Mouse (Mus musculus) embryonic facial prominence, embryonic 12.5 days (tissue): ENCODE measurements around the gene Sgca. TPM values are rescaled to one million over a fixed set of nuclear protein-coding genes. Genes with fewer than 3 reads are reported as not detected.
A peak's percentile ranks its signal among the peaks of the same experiment; 100 is the strongest.

Experiments used
- ATAC-seq: fragments of 200-750 bp; cut with Nextera tagmentation; 2 replicates; pipeline ENCODE4 v1.8.0; 2017; ENCODE audit not compliant: insufficient number of reproducible peaks, insufficient read depth, low FRiP score, low TSS enrichment
- H3K27ac ChIP-seq: fragments of 300-500 bp; sonication (generic); 2 replicates; pipeline ENCODE4 v1.5.1; 2016; ENCODE audit warnings: mild to moderate bottlenecking
- H3K27me3 ChIP-seq: fragments of 300-500 bp; sonication (generic); 2 replicates; pipeline ENCODE4 v1.6.1; 2016; ENCODE audit warnings: mild to moderate bottlenecking, moderate library complexity
- H3K36me3 ChIP-seq: fragments of 300-500 bp; sonication (generic); 2 replicates; pipeline ENCODE4 v1.6.1; 2016; ENCODE audit warnings: mild to moderate bottlenecking
- H3K4me1 ChIP-seq: fragments of 300-500 bp; sonication (generic); 2 replicates; pipeline ENCODE4 v1.6.1; 2016
- H3K4me2 ChIP-seq: fragments of 300-500 bp; sonication (generic); replicated peaks from 2 replicates; pipeline ENCODE4 v1.6.1; 2016; ENCODE audit warnings: mild to moderate bottlenecking, moderate library complexity
- H3K4me3 ChIP-seq: fragments of 300-500 bp; sonication (generic); 2 replicates; pipeline ENCODE4 v1.5.1; 2016; ENCODE audit warnings: mild to moderate bottlenecking
- H3K9ac ChIP-seq: fragments of 300-500 bp; sonication (generic); 2 replicates; pipeline ENCODE4 v1.6.1; 2016; ENCODE audit warnings: mild to moderate bottlenecking, moderate library complexity
- H3K9me3 ChIP-seq: fragments of 300-500 bp; sonication (generic); 2 replicates; pipeline ENCODE4 v1.6.1; 2016; ENCODE audit warnings: mild to moderate bottlenecking, moderate library complexity
- WGBS: fragments of 180-500 bp; shearing (Covaris S2); methylation state at CpG from one replicate; pipeline ENCODE4 v1.1.7; 2016; 5-methylcytosine and 5-hydroxymethylcytosine counted together
- polyA plus RNA-seq: library from polyadenylated mRNA; unstranded; fragments of >200 nt; fragmentation: Nextera tagmentation; extraction: Ambion mirVana; gene quantifications from 2 replicates; pipeline ENCODE4 v1.2.1, GENCODE M21; 2016

Gene Sgca
- polyA plus RNA-seq, 1 experiment from 2014 or later = 1.8 TPM

DNA sequence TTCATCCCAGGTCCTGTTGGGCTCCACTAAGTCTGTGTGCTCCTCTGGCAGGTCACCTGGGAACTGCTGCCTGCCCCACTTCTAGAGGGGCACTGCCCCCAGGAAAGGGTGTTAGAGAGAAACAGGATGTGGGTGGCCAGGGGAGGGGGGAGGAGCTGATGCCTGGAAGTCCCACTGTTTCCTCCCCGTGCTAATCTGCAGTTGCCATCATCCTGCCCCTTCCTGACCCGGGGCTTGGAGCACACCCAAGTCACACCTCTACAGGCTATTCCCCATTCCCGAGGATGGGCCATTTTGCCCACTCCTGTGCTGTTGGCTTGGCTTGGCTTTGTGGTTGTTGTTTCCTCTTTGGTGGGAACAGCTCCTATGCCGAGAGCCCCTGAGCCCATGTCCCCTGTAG, 24.4 kb upstream of the Sgca start:
- Histone ChIP-seq H3K27me3 (no peaks in the 10 kb centered on the region), H3K4me1 (peaks cover 23% of the 10 kb centered on the region), H3K4me3 (no peak overlapping the region), H3K4me2 (peak overlapping the region; percentile 18; the same call in 1 of the 2 replicates), H3K9me3 (no peaks in the 10 kb centered on the region), H3K9ac (no peak overlapping the region), H3K27ac (peak overlapping the region; percentile 37), H3K36me3 (peaks cover 89% of the 10 kb centered on the region)
- 42% methylated on average over 4 of the region's 4 CpGs for WGBS
- no peak for ATAC-seq

DNA sequence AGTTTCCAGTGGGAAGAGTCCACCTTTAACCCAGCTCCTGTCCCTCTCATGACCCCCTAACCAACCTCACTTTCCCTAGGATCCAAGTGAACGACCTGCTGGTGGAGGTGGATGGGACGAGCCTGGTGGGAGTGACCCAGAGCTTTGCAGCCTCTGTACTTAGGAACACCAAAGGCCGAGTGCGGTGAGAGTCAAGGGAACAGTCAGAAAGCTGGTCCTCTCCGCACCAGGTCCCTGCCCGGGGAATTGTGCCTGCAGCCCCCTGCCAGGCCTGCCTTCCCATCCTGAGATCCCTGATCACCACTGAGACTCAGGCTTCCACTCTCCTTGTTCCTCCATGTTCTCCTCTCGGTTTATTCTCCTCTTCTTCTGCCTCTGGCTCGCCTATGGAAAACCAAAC, 24.0 kb upstream of the Sgca start:
- Histone ChIP-seq H3K4me1 (peaks cover 27% of the 10 kb centered on the region), H3K9ac (no peak overlapping the region)

DNA sequence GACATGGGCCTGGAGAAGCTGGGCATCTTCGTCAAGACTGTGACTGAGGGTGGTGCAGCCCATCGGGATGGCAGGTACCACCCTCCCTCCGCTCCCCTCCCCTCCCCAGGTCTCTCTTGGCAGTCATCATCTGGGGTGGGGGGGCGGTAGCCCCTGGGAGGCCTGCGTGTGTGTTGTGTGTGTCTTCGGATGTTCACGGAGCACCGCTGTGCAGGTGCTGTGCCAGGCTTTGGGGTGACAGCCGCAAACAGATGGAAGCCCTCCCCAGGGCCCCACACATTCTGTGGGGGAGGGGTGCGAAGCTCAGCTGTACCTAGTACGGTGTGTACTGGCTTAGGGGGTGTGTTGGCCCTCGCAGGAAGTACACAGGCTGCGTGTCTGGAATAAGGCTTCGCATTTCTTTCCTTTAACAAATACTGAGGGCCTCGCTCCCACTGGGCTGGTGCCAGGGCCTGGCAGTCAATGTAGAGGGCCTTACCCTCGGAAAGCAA, 22.0 kb upstream of the Sgca start:
- H3K27me3 ChIP-seq = no peaks in the 10 kb centered on the region
- H3K36me3 ChIP-seq = peaks cover 67% of the 10 kb centered on the region
- H3K4me3 ChIP-seq = no peak overlapping the region
- no peak overlapping the region for H3K4me2 ChIP-seq
- H3K4me1 ChIP-seq = peaks cover 47% of the 10 kb centered on the region
- H3K9me3 ChIP-seq = no peaks in the 10 kb centered on the region
- H3K27ac ChIP-seq = no peak overlapping the region
- no peak for ATAC-seq
- H3K9ac ChIP-seq = no peak overlapping the region
- 89% methylated on average over 16 of the region's 16 CpGs for WGBS

More for the DNA sequence above, 24.0 kb upstream of the Sgca start:
- Histone ChIP-seq H3K4me3 (no peak overlapping the region), H3K27me3 (no peaks in the 10 kb centered on the region), H3K27ac (peak overlapping the region; percentile 37), H3K36me3 (peaks cover 84% of the 10 kb centered on the region), H3K9me3 (no peaks in the 10 kb centered on the region), H3K4me2 (0 out of 2 replicates have a peak overlapping the region, but pooled peaks have one; percentile 18)
- 76% methylated on average over 8 of the region's 8 CpGs for WGBS
- ATAC-seq = no peak

DNA sequence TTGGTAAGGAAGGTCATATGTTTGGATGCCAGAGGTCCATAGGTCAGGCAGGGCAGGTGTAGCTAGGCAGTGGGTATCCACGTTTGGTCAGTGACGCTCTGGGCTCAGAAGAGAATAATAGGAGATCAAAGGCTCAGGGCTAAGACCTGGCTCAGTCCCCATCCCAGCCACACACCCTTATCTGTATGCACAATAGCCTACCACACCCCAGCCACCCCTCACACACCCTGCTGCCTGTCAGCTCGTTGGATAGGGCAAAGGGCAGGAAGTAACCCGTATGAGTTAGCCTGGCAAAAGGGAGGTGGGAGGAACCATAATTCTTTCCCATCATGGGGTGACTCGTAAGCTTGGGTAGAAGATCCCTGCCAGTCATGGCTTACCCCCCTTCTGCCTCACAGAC, 21.5 kb upstream of the Sgca start:
- 75% methylated on average over 5 of the region's 5 CpGs for WGBS
- no peak for ATAC-seq
- Histone ChIP-seq H3K4me2 (no peak overlapping the region), H3K4me1 (peaks cover 52% of the 10 kb centered on the region), H3K36me3 (peaks cover 63% of the 10 kb centered on the region), H3K9me3 (no peaks in the 10 kb centered on the region), H3K27ac (no peak overlapping the region), H3K27me3 (no peaks in the 10 kb centered on the region), H3K9ac (no peak overlapping the region), H3K4me3 (no peak overlapping the region)

DNA sequence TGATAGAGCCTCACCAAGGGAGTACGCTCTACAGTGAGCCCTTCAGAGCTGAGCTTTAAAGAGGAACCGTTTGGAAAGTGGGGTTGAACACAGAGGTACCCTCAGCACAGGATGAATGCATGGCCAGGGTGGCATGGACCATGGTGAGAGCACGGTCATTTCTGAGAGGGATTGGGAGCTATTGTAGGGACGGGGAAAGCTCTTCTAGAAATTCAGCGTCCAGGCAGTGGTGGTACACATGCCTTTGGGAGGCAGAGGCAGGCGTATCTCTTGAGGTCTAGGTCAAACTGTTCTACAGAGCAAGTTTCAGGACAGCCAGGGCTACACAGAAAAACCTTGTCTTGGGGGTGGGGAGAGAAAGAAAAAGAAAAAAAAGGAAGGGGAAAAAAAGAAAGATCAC, 20.9 kb upstream of the Sgca start:
- H3K4me3 ChIP-seq = no peak overlapping the region
- peaks cover 57% of the 10 kb centered on the region for H3K4me1 ChIP-seq
- peaks cover 57% of the 10 kb centered on the region for H3K36me3 ChIP-seq
- no peak for ATAC-seq
- no peak overlapping the region for H3K4me2 ChIP-seq
- 94% methylated on average over 6 of the region's 6 CpGs for WGBS
- H3K9me3 ChIP-seq = no peaks in the 10 kb centered on the region
- H3K9ac ChIP-seq = no peak overlapping the region
- H3K27ac ChIP-seq = no peak overlapping the region
- H3K27me3 ChIP-seq = no peaks in the 10 kb centered on the region

DNA sequence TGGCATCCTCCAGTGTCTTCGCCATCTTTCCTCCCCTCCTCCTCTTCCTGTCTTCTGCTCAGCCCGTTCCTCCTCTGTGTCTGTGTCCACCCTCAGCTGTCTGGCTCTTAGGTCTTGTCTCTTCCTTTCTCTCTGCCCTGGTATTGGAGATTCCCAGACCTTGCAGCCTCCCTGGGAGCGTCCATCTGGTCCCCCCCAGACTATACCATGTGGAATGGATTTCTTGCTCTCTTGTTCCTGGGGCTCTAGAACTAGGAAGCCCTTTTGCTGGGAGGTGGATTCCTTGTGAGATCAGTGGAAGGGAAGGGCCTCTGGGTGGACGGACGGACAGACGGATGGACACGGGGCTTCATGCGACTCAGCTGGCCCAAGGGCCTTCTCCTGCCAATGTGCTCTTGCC, 20.0 kb upstream of the Sgca start:
- peaks cover 57% of the 10 kb centered on the region for H3K4me1 ChIP-seq
- no peaks in the 10 kb centered on the region for H3K9me3 ChIP-seq
- H3K27ac ChIP-seq = no peak overlapping the region
- peak overlapping the region; percentile 98 for H3K4me2 ChIP-seq
- peaks cover 49% of the 10 kb centered on the region for H3K36me3 ChIP-seq
- H3K4me3 ChIP-seq = no peak overlapping the region
- peak overlapping the region; percentile 31; the same call in 1 of the 2 replicates for H3K9ac ChIP-seq
- 88% methylated on average over 8 of the region's 8 CpGs for WGBS
- H3K27me3 ChIP-seq = no peaks in the 10 kb centered on the region
- no peak for ATAC-seq

DNA sequence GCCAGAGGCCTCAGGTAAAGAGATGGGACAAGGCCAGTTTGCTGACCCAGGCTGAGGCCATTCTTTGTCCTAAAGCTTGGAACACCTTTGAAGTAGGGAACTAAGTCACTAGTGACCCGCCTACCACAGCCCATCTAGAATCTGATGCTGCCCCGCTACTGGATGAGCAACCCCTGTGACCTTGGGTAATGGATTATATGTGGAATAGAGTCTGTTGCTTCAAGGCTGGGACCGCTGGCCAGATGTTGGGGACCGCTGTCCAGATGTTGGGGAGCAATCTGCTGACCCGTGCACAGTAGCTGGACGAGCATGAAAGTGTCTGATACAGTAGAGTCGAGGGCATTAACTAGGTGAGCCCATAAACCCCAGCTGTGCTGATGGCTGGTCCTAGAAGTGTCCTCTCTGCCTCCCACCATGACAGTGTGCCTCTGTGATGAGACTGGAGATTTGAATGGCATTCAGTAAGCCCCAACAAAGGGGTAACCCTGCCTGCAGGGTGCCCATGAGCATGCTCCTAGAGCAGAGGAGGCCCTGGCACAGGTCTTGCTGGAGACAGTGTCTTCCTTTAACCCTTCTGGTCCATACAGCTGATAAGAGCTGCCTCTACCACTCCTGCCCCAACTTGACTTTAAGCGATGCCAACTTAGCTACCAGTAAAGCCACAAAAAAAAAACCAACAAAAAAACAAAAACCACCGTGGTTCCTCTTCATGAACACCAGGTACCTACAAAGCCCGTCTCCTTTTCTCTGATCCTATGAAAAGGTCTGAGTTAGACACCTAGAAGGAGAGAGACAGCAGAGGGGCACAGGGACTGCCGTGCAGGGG, 19.0 kb upstream of the Sgca start:
- WGBS = 82% methylated on average over 11 of the region's 11 CpGs

DNA sequence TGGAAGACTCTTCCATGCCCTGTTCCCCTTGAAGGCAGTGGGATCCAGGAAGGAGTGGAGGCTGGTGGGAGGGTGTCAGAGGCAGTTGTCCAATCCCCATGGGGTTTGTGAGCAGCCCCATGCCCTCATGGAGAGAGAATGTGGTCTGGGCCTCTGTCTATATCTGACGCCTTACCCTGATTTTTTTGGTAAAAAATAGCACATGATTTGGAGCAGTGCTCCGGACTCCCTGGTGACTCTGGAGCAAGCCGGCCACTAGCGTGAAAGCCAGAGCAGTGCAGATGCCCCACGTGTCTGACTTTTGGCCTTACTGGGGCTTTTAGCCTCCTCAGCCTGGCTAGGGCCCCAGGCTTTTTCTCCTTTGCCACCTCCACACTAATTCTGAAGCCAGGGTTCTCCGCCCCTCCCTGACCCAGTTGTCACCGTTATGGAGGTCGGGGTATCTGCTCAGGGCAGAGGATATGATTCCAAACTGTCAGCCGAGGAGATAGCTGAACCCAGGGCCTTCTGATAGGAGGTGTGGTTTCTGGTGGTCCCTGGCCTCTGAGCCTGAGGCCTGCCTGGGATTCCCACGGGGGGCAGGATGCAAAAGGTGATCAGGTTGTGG, 18.2 kb upstream of the Sgca start:
- WGBS = 50% methylated on average over 10 of the region's 10 CpGs
- H3K36me3 ChIP-seq = peaks cover 32% of the 10 kb centered on the region
- peaks cover 50% of the 10 kb centered on the region for H3K4me1 ChIP-seq
- H3K9ac ChIP-seq = peak overlapping the region; percentile 93
- H3K9me3 ChIP-seq = no peaks in the 10 kb centered on the region
- peak overlapping the region; percentile 82 for H3K4me3 ChIP-seq
- peak overlapping the region; percentile 98 for H3K4me2 ChIP-seq
- no peak for ATAC-seq
- no peaks in the 10 kb centered on the region for H3K27me3 ChIP-seq
- no peak overlapping the region for H3K27ac ChIP-seq

More for the DNA sequence above, 19.0 kb upstream of the Sgca start:
- peak overlapping the region; percentile 82 for H3K4me3 ChIP-seq
- ATAC-seq = no peak
- no peaks in the 10 kb centered on the region for H3K27me3 ChIP-seq
- peak overlapping the region; percentile 20; the same call in 1 of the 2 replicates for H3K9ac ChIP-seq
- H3K4me2 ChIP-seq = peak overlapping the region; percentile 98
- H3K4me1 ChIP-seq = peaks cover 53% of the 10 kb centered on the region
- H3K36me3 ChIP-seq = peaks cover 40% of the 10 kb centered on the region
- H3K27ac ChIP-seq = no peak overlapping the region
- H3K9me3 ChIP-seq = no peaks in the 10 kb centered on the region

DNA sequence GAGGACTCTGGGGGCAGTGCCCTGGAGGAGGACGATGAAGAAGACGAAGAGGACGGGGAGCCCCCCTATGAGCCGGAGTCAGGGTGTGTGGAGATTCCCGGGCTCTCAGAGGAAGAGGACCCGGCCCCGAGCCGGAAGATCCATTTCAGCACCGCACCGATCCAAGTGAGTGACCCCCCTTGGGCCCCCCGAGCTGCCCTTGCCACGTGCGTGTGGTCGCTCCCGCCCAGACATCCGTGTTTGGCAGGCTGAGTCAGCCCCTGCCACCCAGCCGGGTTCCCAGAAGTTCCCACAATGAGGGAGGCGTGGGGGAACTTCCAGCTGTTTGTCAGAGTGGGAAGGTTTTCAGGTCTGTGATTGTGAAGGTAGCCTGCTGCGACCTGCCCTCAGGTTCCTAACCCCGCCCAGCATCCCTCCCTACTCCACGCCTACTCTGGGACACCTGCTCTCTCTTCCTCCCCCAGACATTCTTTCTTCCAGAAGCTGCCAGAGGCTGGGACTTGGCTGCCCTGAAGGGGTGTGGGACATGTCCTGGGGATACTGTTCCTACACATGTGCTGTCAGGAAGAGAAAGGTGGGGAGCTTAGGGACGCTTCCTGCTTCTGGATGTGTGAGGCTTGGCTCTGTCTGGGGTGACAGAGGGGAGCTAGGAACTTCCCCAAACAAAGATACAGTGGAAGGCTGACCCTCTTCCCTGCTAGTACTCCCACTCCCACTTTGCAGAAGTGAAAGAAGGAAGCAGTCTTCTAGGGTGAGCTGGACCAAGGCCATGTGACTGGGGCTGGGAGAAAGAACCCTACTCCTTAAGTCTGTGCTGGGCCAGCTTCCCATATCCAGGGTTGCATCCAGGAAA, 16.9 kb upstream of the Sgca start:
- Histone ChIP-seq H3K27ac (peak overlapping the region; percentile 92; the same call in 1 of the 2 replicates), H3K9ac (peak overlapping the region; percentile 93), H3K36me3 (peaks cover 18% of the 10 kb centered on the region), H3K4me3 (peak overlapping the region; percentile 82), H3K27me3 (no peaks in the 10 kb centered on the region), H3K4me1 (peaks cover 64% of the 10 kb centered on the region), H3K4me2 (peak overlapping the region; percentile 98), H3K9me3 (no peaks in the 10 kb centered on the region)
- WGBS = 1% methylated on average over 22 of the region's 22 CpGs
- no peak for ATAC-seq

DNA sequence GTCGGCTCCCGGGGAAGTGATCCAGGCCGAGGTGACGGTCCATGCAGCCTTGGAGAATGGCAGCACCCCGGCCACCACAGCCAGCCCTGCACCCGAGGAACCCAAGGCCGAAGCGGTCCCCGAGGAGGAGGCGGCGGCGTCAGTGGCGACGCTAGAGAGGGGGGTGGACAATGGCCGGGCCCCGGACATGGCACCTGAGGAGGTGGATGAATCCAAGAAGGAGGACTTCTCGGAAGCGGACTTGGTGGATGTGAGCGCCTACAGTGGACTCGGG, 16.3 kb upstream of the Sgca start:
- H3K4me2 ChIP-seq = peak overlapping the region; percentile 98
- H3K9ac ChIP-seq = peak overlapping the region; percentile 93
- H3K9me3 ChIP-seq = no peaks in the 10 kb centered on the region
- H3K27ac ChIP-seq = peak overlapping the region; percentile 92; the same call in 1 of the 2 replicates
- H3K4me3 ChIP-seq = peak overlapping the region; percentile 82
- peaks cover 69% of the 10 kb centered on the region for H3K4me1 ChIP-seq
- ATAC-seq = no peak
- H3K27me3 ChIP-seq = no peaks in the 10 kb centered on the region
- peaks cover 13% of the 10 kb centered on the region for H3K36me3 ChIP-seq
- 1% methylated on average over 20 of the region's 20 CpGs for WGBS

DNA sequence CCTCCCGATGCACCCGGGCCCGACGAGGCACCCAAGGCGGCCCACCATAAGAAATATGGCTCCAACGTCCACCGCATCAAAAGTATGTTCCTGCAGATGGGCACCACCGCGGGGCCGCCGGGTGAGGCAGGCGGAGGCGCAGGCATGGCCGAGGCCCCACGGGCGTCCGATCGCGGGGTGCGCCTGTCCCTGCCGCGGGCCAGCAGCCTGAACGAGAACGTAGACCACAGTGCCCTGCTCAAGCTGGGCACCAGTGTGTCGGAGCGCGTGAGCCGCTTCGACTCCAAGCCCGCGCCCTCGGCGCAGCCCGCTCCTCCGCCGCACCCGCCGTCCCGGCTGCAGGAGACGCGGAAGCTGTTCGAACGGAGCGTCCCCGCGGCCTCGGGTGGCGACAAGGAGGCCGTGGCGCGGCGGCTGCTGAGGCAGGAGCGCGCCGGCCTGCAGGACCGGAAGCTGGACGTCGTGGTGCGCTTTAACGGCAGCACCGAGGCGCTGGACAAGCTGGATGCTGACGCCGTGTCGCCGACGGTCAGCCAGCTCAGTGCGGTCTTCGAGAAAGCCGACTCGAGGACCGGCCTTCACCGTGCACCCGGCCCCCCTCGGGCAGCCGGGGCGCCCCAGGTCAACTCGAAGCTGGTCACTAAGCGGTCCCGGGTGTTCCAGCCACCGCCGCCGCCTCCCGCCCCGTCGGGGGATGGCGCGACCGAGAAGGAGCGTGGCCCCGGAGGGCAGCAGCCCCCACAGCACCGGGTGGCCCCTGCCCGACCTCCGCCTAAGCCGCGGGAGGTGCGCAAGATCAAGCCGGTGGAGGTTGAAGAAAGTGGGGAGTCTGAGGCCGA, 15.7 kb upstream of the Sgca start:
- no peaks in the 10 kb centered on the region for H3K9me3 ChIP-seq
- peak overlapping the region; percentile 92 for H3K27ac ChIP-seq
- no peak for ATAC-seq
- H3K4me3 ChIP-seq = peak overlapping the region; percentile 82
- peaks cover 7% of the 10 kb centered on the region for H3K36me3 ChIP-seq
- WGBS = under 1% methylated on average over 98 of the region's 99 CpGs
- peaks cover 70% of the 10 kb centered on the region for H3K4me1 ChIP-seq
- no peaks in the 10 kb centered on the region for H3K27me3 ChIP-seq
- peak overlapping the region; percentile 98 for H3K4me2 ChIP-seq
- H3K9ac ChIP-seq = peak overlapping the region; percentile 93
